Mouse (Mus musculus): ENCODE data around the gene Dsel. TPM values are rescaled to one million over a fixed set of nuclear protein-coding genes. Genes with fewer than 3 reads are reported as not detected.

The Dsel gene
- 10.7 and 10.8 TPM in 2 replicates for polyA plus RNA-seq (2015; fragmentation: Nextera tagmentation; extraction: Ambion mirVana)

DNA sequence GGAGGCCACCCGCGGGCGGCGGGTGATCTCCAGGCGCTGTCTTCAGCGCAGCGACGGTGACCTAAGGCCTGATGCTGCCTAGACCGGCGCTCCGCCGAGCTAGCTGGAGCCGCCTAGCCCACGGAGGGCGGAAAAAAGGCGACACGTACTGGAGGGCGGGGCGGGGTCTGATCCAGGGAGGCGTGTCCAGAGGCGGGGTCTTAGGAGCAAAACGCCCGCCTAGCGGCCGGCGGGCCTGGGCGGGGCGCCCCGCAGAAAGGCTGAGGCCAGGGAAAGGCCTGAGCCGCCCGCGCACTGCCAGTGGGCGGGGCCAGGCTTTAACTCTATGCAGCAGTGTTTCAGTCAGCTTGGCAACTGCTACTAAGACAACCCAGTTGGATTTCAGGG, at the start of gene Dsel:
TSS of gene Dsel (minus strand) at position 140 of the 387 bp plus-strand sequence.
- peak within 1 kb of the TSS; percentile 97 for H3K27ac ChIP-seq (ENCODE audit: low read length)
- H3K27me3 ChIP-seq (ENCODE audit: control insufficient read depth, insufficient read depth, low read length) = no peaks in the 10 kb centered on the region
- no peaks in the 10 kb centered on the region for H3K36me3 ChIP-seq (ENCODE audit: control insufficient read depth, insufficient read depth, low read length)
- peak; percentile 98 for ATAC-seq (ENCODE audit: insufficient read depth, low FRiP score)
- H3K9ac ChIP-seq (ENCODE audit: low read length) = peak within 1 kb of the TSS; percentile 86
- peak within 1 kb of the TSS; percentile 64 for H3K4me2 ChIP-seq (ENCODE audit: low read depth, low read length)
- no peaks in the 10 kb centered on the region for H3K9me3 ChIP-seq (replicated peaks; ENCODE audit: control insufficient read depth, low read length)
- H3K4me3 ChIP-seq (replicated peaks; ENCODE audit: low read length) = peak within 1 kb of the TSS; percentile 70
- H3K4me1 ChIP-seq (ENCODE audit: control insufficient read depth, insufficient read depth, low read length) = peaks cover 4% of the 10 kb centered on the region; the same call in 1 of the 2 replicates
- 0% methylated on average over 33 of the region's 33 CpGs for WGBS

DNA sequence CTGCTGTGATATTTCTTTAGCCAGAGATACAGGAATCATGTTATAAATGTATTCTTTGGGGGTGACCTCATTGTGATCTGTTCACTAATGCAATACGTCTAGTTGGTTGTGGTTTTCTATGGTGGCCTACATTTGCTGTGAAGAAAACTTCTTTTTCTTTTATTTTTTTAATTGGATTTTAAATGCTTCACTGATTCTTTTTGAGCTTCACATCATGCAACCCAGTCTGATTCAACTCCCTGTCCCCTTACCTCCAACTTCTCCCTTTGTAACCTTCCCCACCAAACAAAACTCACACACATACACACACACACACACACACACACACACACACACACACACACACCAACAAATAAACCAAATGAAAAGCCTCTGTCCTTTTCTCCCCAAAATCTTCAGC, 46.7 kb upstream of the Dsel start:
- ATAC-seq (ENCODE audit: insufficient read depth, low FRiP score) = no peak
- Histone ChIP-seq H3K4me1 (ENCODE audit: control insufficient read depth, insufficient read depth, low read length) (no peaks in the 10 kb centered on the region), H3K4me2 (ENCODE audit: low read depth, low read length) (no peak overlapping the region), H3K9ac (ENCODE audit: low read length) (no peak overlapping the region), H3K27me3 (ENCODE audit: control insufficient read depth, insufficient read depth, low read length) (no peaks in the 10 kb centered on the region), H3K4me3 (replicated peaks; ENCODE audit: low read length) (no peak overlapping the region), H3K27ac (ENCODE audit: low read length) (no peak overlapping the region), H3K9me3 (replicated peaks; ENCODE audit: control insufficient read depth, low read length) (no peaks in the 10 kb centered on the region), H3K36me3 (ENCODE audit: control insufficient read depth, insufficient read depth, low read length) (no peaks in the 10 kb centered on the region)
- 71% methylated on average over 1 of the region's 1 CpGs for WGBS

DNA sequence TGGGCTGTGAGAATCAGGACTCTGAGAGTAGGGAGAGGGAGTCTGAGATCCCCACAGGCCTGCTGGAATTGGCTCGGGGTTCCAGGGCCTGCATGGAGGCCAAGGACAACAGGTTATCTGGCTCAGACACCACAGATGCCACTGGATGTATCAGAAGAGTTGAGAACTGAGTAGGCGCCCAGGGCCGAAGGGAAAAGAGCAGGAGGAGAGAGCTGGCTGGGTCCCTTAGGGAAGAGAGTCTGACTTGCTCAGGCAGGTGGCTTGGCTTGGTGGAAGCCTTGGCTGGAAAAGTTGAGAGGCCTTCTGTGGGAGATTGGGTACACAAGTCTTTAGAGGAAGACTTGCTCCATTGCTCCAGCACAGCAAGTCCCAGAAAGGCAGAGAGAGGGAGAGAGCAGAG, 18.6 kb upstream of the Dsel start:
- H3K4me2 ChIP-seq (ENCODE audit: low read depth, low read length) = no peak overlapping the region
- ATAC-seq (ENCODE audit: insufficient read depth, low FRiP score) = no peak
- no peaks in the 10 kb centered on the region for H3K9me3 ChIP-seq (replicated peaks; ENCODE audit: control insufficient read depth, low read length)
- H3K27me3 ChIP-seq (ENCODE audit: control insufficient read depth, insufficient read depth, low read length) = no peaks in the 10 kb centered on the region
- no peaks in the 10 kb centered on the region for H3K36me3 ChIP-seq (ENCODE audit: control insufficient read depth, insufficient read depth, low read length)
- no peaks in the 10 kb centered on the region for H3K4me1 ChIP-seq (ENCODE audit: control insufficient read depth, insufficient read depth, low read length)
- no peak overlapping the region for H3K27ac ChIP-seq (ENCODE audit: low read length)
- WGBS = 83% methylated on average over 3 of the region's 3 CpGs
- H3K9ac ChIP-seq (ENCODE audit: low read length) = no peak overlapping the region
- H3K4me3 ChIP-seq (replicated peaks; ENCODE audit: low read length) = no peak overlapping the region

DNA sequence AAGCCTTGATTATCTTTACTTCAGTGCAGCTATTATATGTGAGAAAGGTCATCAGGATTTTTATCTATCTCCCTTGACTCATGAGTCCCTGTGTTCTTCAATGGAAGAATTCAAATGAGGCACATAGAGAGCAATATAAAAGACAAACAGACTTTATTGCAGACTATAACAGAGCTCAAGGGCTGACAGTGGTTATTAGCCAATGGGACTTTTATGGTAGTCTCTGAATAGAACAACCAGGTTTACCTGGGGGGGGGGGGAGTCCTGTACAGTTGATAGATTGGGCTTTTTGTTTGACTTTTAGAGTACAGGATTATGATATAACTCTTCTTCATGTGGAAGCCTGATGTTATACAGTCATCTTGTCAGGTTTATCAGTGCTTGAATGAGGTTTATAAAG, 11.1 kb upstream of the Dsel start:
- Histone ChIP-seq H3K9me3 (replicated peaks; ENCODE audit: control insufficient read depth, low read length) (no peaks in the 10 kb centered on the region), H3K36me3 (ENCODE audit: control insufficient read depth, insufficient read depth, low read length) (no peaks in the 10 kb centered on the region), H3K9ac (ENCODE audit: low read length) (no peak overlapping the region), H3K4me1 (ENCODE audit: control insufficient read depth, insufficient read depth, low read length) (no peaks in the 10 kb centered on the region), H3K4me3 (replicated peaks; ENCODE audit: low read length) (no peak overlapping the region), H3K27ac (ENCODE audit: low read length) (no peak overlapping the region), H3K27me3 (ENCODE audit: control insufficient read depth, insufficient read depth, low read length) (no peaks in the 10 kb centered on the region), H3K4me2 (ENCODE audit: low read depth, low read length) (no peak overlapping the region)
- ATAC-seq (ENCODE audit: insufficient read depth, low FRiP score) = no peak

DNA sequence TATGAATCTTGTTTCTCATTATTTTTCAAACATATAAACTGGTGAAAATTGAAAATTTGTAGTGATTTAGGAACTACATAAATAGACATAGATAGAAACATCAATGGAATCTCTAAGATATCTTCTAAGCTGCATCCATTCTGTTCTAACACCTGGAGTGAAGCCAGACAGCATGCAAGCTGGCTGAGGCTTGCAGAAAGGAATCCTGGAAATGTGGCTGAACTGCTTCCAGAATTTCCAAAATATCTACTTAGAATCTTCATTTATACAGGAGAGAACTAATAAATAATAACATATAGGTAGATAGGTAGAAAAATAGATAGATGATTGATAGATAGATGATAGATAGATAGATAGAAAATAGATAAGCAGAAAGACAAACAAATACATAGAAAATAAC, 8.5 kb upstream of the Dsel start:
- no peaks in the 10 kb centered on the region for H3K27me3 ChIP-seq (ENCODE audit: control insufficient read depth, insufficient read depth, low read length)
- no peak overlapping the region for H3K27ac ChIP-seq (ENCODE audit: low read length)
- H3K4me1 ChIP-seq (ENCODE audit: control insufficient read depth, insufficient read depth, low read length) = no peaks in the 10 kb centered on the region
- no peak overlapping the region for H3K4me3 ChIP-seq (replicated peaks; ENCODE audit: low read length)
- ATAC-seq (ENCODE audit: insufficient read depth, low FRiP score) = no peak
- H3K36me3 ChIP-seq (ENCODE audit: control insufficient read depth, insufficient read depth, low read length) = no peaks in the 10 kb centered on the region
- H3K4me2 ChIP-seq (ENCODE audit: low read depth, low read length) = no peak overlapping the region
- no peaks in the 10 kb centered on the region for H3K9me3 ChIP-seq (replicated peaks; ENCODE audit: control insufficient read depth, low read length)
- no peak overlapping the region for H3K9ac ChIP-seq (ENCODE audit: low read length)

DNA sequence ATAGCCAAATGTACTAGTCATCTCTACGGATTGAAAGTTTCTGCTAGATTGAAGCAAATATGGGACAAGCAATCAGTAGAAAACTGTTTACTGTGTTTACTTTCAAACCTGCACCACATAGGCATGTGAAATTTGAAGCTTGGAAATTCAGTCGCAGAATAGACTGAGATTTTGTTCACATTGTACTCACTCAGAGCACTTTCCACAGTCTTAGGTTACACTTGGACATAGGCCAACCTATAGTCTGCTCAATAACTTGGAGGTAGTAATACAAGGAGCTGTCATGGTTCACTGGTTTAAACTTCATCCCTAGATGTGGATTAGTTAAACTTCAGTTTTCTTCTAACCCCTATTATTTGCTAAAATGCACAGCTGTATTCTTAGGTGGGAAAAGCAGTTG, 749 bp upstream of the Dsel start:
- no peak for ATAC-seq (ENCODE audit: insufficient read depth, low FRiP score)
- Histone ChIP-seq H3K4me3 (replicated peaks; ENCODE audit: low read length) (peak overlapping the region; percentile 70; the same call in 1 of the 2 replicates), H3K4me2 (ENCODE audit: low read depth, low read length) (peak overlapping the region; percentile 64), H3K27me3 (ENCODE audit: control insufficient read depth, insufficient read depth, low read length) (no peaks in the 10 kb centered on the region), H3K27ac (ENCODE audit: low read length) (no peak overlapping the region), H3K4me1 (ENCODE audit: control insufficient read depth, insufficient read depth, low read length) (peaks cover 4% of the 10 kb centered on the region; the same call in 1 of the 2 replicates), H3K36me3 (ENCODE audit: control insufficient read depth, insufficient read depth, low read length) (no peaks in the 10 kb centered on the region), H3K9me3 (replicated peaks; ENCODE audit: control insufficient read depth, low read length) (no peaks in the 10 kb centered on the region), H3K9ac (ENCODE audit: low read length) (no peak overlapping the region)
- WGBS = 43% methylated on average over 2 of the region's 2 CpGs

DNA sequence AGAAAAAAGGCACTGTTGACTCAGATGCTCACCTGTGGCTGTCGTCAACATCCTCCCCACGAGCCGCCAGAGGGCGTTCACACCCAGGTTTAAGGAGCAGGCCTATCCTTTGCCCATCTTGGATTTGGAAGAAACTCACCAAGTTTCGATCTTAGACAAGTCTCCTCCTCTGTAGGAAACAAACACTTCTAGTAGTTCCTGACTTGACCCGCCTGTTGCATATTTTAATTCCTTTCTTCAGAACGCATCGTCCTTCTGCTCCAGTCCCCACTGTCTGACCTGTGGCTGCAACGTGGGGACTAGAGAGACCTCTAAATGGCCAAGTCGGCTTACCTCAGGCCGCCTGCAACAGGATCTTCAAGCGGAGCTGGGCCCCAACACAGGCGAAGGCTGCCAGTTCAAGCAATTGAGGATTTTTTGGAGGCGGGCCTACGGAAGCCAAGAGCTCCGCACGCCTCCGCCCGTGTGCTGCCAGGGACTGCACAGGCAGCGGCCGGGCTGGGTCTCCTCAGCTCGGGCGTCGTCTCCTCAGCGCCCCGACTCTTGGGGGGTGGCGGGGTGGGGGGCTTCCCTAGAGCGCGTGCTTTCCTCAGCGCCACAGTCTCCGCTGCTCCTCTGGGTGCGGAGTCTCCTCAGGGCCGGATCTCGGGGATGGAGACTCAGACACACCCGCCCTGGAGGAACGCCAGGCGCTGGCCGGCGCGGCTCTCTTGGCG, 497 bp downstream of the Dsel start:
- ATAC-seq (ENCODE audit: insufficient read depth, low FRiP score) = peak; percentile 84
- Histone ChIP-seq H3K27ac (ENCODE audit: low read length) (peak overlapping the region; percentile 97), H3K27me3 (ENCODE audit: control insufficient read depth, insufficient read depth, low read length) (no peaks in the 10 kb centered on the region), H3K4me1 (ENCODE audit: control insufficient read depth, insufficient read depth, low read length) (peaks cover 4% of the 10 kb centered on the region; the same call in 1 of the 2 replicates), H3K9ac (ENCODE audit: low read length) (peak overlapping the region; percentile 86), H3K4me3 (replicated peaks; ENCODE audit: low read length) (peak overlapping the region; percentile 70), H3K36me3 (ENCODE audit: control insufficient read depth, insufficient read depth, low read length) (no peaks in the 10 kb centered on the region), H3K4me2 (ENCODE audit: low read depth, low read length) (peak overlapping the region; percentile 64), H3K9me3 (replicated peaks; ENCODE audit: control insufficient read depth, low read length) (no peaks in the 10 kb centered on the region)
- WGBS = 0% methylated on average over 41 of the region's 41 CpGs

DNA sequence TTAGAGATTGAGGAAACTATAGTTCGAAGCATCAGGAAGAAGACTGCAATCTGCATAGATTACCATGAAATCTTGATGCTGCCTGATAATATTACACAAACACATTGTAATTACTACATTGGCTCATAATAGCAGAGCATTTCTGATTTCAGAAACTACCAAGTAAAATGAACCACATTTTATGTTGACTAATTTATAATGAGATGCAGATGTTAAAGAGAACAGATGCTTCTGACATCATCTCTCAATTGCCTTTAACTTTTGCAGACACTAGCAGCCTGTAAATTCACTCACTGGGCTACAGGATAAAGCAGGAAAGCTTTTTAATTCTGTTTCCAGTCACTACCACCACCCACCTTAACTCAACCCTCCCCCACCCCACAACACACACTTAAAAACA, 6.9 kb downstream of the Dsel start:
- no peaks in the 10 kb centered on the region for H3K27me3 ChIP-seq (ENCODE audit: control insufficient read depth, insufficient read depth, low read length)

DNA sequence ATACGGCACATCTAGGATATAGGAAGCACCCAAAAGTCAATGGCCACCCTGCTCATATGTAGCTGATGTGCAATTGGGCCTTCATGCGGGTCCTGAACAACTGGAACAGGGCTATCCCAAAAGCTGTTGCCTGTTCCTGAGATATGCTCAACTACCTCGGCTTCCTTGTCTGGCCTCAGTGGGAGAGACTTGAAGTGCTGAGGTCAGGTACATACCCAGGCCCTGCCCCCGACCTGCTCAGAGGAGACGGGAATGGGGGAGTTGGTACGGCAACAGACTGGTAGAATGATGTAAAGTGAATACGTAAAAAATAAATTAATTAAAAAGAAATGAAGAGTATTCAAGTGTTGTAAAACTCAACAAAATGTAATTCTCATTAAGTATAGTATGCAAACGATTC, 12.3 kb downstream of the Dsel start:
- H3K4me1 ChIP-seq (ENCODE audit: control insufficient read depth, insufficient read depth, low read length) = no peaks in the 10 kb centered on the region
- H3K27ac ChIP-seq (ENCODE audit: low read length) = no peak overlapping the region
- no peak overlapping the region for H3K4me3 ChIP-seq (replicated peaks; ENCODE audit: low read length)
- H3K36me3 ChIP-seq (ENCODE audit: control insufficient read depth, insufficient read depth, low read length) = no peaks in the 10 kb centered on the region
- no peak for ATAC-seq (ENCODE audit: insufficient read depth, low FRiP score)
- no peaks in the 10 kb centered on the region for H3K9me3 ChIP-seq (replicated peaks; ENCODE audit: control insufficient read depth, low read length)
- WGBS = 88% methylated on average over 8 of the region's 8 CpGs
- no peak overlapping the region for H3K4me2 ChIP-seq (ENCODE audit: low read depth, low read length)
- no peak overlapping the region for H3K9ac ChIP-seq (ENCODE audit: low read length)
- no peaks in the 10 kb centered on the region for H3K27me3 ChIP-seq (ENCODE audit: control insufficient read depth, insufficient read depth, low read length)

More for the DNA sequence above, 6.9 kb downstream of the Dsel start:
- Histone ChIP-seq H3K4me1 (ENCODE audit: control insufficient read depth, insufficient read depth, low read length) (no peaks in the 10 kb centered on the region), H3K9me3 (replicated peaks; ENCODE audit: control insufficient read depth, low read length) (no peaks in the 10 kb centered on the region), H3K36me3 (ENCODE audit: control insufficient read depth, insufficient read depth, low read length) (no peaks in the 10 kb centered on the region), H3K4me3 (replicated peaks; ENCODE audit: low read length) (no peak overlapping the region), H3K27ac (ENCODE audit: low read length) (no peak overlapping the region), H3K4me2 (ENCODE audit: low read depth, low read length) (no peak overlapping the region), H3K9ac (ENCODE audit: low read length) (no peak overlapping the region)
- 62% methylated on average over 1 of the region's 1 CpGs for WGBS
- no peak for ATAC-seq (ENCODE audit: insufficient read depth, low FRiP score)
